Mouse (Mus musculus): ENCODE data around the gene Poll. TPM values are rescaled to one million over a fixed set of nuclear protein-coding genes. Genes with fewer than 3 reads are reported as not detected.

Gene Poll
- 15.9 and 17.0 TPM in 2 replicates for polyA plus RNA-seq (2016; fragmentation: Nextera tagmentation; extraction: Ambion mirVana)

DNA sequence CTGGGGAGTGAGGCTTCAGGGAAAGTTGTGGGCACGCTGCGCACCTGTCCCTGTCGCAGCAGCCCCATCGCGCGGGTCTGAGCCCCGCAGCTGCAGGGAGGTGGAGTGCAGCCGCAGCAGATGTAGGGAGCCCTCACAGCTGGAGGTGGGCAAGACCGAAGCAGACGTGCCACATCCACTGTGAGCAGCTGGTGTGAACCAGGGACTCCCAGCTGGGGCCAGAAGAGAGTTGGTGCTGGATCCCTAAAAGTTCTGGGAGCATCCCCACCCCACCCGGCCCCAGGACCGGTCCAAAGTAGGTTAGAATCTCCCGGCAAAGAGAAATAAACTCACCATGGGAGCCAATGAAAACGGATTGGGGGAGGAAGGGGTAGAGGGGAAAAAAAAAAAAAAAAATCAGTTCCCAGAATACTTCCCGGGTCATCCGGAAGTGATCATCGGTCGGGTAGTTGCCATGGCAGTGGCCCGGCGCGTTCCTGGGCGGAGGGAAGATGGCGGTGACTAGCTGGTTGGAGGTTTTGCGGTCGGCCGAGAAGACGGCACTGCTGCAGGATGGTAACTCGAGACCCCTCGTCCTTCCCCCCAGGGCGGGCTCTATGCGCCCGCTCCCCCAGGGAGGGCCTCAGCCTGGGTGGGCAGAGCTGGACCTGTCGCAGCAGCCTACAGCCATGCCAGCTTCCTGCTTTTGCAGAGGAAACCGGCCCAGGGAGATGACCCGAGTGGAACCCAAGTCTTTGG is at the start of gene Poll, which contains the start of gene Gm17018:
Poll (minus strand) TSS at position 379 of the 738 bp plus-strand sequence.
Gm17018 (plus strand) TSS at position 463 of the 738 bp plus-strand sequence.
- peak within 1 kb of the TSS; percentile 65 for H3K27ac ChIP-seq (replicated peaks)

DNA sequence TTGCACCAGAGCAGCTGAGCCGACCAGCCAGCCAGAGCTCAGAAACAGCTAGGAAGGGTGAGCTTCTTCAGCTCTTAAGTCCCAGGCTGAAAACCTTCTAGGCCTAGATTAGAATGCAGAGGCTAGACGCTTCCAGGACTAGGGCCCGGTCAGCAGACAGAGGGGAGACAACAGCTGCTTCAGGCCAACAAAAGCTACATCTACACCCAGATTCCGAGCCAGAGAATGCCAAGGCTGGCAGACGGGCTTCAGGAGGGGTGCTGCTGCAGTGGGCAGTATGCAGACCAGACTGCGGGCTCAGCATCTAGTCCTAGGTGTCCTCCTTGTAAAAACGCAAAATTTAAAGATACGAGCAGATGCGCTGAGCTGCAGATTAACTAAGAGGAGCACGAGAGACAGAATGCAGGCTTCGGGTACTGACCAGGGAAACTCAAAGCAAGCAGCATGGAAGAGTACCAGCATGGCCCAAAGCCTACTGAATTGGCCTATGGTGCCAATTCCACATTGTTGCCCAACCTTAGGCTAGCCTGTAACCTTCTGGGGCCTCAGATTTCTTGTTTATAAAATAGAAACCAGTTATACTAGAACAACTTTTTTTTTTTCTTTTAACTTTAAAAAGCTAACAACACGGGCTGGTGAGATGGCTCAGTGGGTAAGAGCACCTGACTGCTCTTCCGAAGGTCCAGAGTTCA is 48.5 kb upstream of the Poll start:
- ATAC-seq (ENCODE audit: low FRiP score, low read depth), result no peak
- Histone ChIP-seq H3K36me3 (no peaks in the 10 kb centered on the region), H3K4me3 (no peak overlapping the region), H3K9ac (replicated peaks) (no peak overlapping the region), H3K9me3 (no peaks in the 10 kb centered on the region), H3K4me1 (peaks cover 26% of the 10 kb centered on the region), H3K27ac (replicated peaks) (no peak overlapping the region), H3K27me3 (peaks cover 65% of the 10 kb centered on the region), H3K4me2 (replicated peaks) (no peak overlapping the region)
- 83% methylated on average over 13 of the region's 13 CpGs for WGBS

More for the DNA sequence above, at the start of gene Poll, which contains the start of gene Gm17018:
- Histone ChIP-seq H3K27me3 (peaks cover 40% of the 10 kb centered on the region), H3K4me1 (peaks cover 10% of the 10 kb centered on the region), H3K9ac (replicated peaks) (peak within 1 kb of the TSS; percentile 84), H3K36me3 (peaks cover 23% of the 10 kb centered on the region), H3K9me3 (no peaks in the 10 kb centered on the region), H3K4me2 (replicated peaks) (peak within 1 kb of the TSS; percentile 99), H3K4me3 (peak within 1 kb of the TSS; percentile 62)
- peak; percentile 92 for ATAC-seq (ENCODE audit: low FRiP score, low read depth)
- WGBS, result under 1% methylated on average over 35 of the region's 35 CpGs

DNA sequence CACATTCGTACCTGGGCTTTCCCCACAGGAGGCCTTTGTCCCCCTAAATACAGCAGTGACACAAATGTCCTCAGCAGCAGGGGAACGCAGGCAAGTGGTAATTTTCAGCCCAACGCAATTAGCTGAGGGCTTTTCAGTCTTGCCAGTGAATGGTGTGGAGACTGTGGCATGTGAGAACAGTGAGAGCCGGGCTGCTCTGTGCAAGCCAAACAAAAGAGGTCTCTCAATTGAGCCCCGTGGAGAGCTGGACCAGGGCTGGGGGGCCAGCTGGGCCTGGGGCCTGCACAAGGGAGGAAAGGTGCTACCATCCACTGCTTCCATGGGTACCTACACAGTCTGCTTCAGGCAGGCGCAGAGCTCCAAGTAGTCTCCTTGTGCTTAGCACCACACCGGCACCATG is 47.1 kb upstream of the Poll start:
- Histone ChIP-seq H3K4me1 (peaks cover 26% of the 10 kb centered on the region), H3K9me3 (no peaks in the 10 kb centered on the region), H3K4me2 (replicated peaks) (no peak overlapping the region), H3K27ac (replicated peaks) (peak overlapping the region; percentile 49; the same call in 1 of the 2 replicates), H3K9ac (replicated peaks) (no peak overlapping the region), H3K36me3 (no peaks in the 10 kb centered on the region), H3K27me3 (peaks cover 67% of the 10 kb centered on the region), H3K4me3 (no peak overlapping the region)
- WGBS, result 14% methylated on average over 7 of the region's 7 CpGs
- no peak for ATAC-seq (ENCODE audit: low FRiP score, low read depth)

DNA sequence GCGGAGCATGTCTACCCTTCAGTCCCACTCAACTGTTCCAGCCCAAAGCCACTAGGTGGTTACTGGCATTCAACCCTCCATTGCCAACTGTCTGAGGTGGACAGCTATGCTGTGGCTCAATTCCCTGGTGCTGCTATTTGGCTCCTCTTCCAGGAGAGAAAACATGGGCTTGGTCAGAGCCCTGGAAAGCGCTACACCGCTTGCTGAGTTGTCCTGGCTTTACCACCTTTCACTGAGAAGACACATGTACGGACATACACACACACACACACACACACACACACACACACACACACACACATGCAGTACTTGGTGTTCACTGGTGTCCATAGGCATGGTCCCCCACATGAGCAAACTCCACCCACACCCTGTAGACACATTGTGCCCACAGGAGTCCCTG is 46.4 kb upstream of the Poll start:
- Histone ChIP-seq H3K4me1 (peaks cover 22% of the 10 kb centered on the region), H3K27ac (replicated peaks) (no peak overlapping the region), H3K9me3 (no peaks in the 10 kb centered on the region), H3K4me2 (replicated peaks) (no peak overlapping the region), H3K9ac (replicated peaks) (no peak overlapping the region), H3K36me3 (no peaks in the 10 kb centered on the region), H3K27me3 (peaks cover 74% of the 10 kb centered on the region), H3K4me3 (no peak overlapping the region)
- 78% methylated on average over 4 of the region's 4 CpGs for WGBS
- no peak for ATAC-seq (ENCODE audit: low FRiP score, low read depth)

DNA sequence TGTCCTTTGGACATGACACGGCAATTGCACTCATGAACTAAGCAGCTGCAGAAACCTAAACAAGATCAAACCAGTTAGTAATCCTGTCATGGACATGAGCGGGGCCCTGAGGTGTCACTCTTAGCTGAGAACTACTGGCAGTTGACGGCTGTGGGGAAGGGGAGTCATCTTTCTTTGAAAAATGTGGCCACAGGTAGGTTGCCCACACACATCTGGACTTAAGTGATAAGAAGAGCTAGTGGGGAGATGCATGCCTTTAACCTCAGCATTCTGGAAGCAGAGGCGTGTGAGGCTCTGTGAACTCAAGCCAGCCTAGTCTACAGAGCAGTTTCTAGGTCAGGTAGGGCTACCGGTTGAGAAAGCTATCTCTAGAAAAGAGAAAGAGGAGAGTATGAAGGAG is 42.3 kb upstream of the Poll start:
- H3K4me1 ChIP-seq, result peaks cover 13% of the 10 kb centered on the region

DNA sequence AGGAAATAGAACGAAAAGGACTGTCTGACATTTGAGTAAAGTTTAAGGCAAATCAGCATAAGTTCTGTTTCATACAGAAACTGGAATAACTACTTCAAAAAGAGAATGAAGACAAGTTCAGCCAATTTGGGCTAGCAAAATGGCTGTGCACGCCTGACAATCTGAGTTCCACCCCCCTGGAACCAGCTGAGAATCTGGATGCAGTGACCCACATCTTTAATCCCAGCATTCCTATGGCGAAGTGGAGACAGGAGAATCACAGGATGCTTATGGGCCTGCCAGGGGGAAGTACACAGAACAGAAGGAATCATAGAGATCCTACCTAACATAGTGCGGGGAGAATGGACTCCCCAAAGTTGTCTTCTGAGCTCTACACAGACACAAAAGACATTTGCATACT is 36.8 kb upstream of the Poll start:
- H3K9me3 ChIP-seq, result no peaks in the 10 kb centered on the region
- H3K4me3 ChIP-seq, result no peak overlapping the region
- ATAC-seq (ENCODE audit: low FRiP score, low read depth), result no peak
- H3K4me2 ChIP-seq (replicated peaks), result no peak overlapping the region
- no peaks in the 10 kb centered on the region for H3K36me3 ChIP-seq
- H3K4me1 ChIP-seq, result peaks cover 14% of the 10 kb centered on the region
- H3K9ac ChIP-seq (replicated peaks), result no peak overlapping the region
- no peak overlapping the region for H3K27ac ChIP-seq (replicated peaks)
- H3K27me3 ChIP-seq, result peaks cover 83% of the 10 kb centered on the region
- WGBS, result 66% methylated on average over 4 of the region's 4 CpGs

More for the DNA sequence above, 42.3 kb upstream of the Poll start:
- H3K9ac ChIP-seq (replicated peaks), result no peak overlapping the region
- no peak for ATAC-seq (ENCODE audit: low FRiP score, low read depth)
- H3K4me3 ChIP-seq, result no peak overlapping the region
- peaks cover 78% of the 10 kb centered on the region for H3K27me3 ChIP-seq
- 91% methylated on average over 5 of the region's 5 CpGs for WGBS
- no peaks in the 10 kb centered on the region for H3K9me3 ChIP-seq
- H3K36me3 ChIP-seq, result no peaks in the 10 kb centered on the region
- no peak overlapping the region for H3K4me2 ChIP-seq (replicated peaks)
- no peak overlapping the region for H3K27ac ChIP-seq (replicated peaks)

DNA sequence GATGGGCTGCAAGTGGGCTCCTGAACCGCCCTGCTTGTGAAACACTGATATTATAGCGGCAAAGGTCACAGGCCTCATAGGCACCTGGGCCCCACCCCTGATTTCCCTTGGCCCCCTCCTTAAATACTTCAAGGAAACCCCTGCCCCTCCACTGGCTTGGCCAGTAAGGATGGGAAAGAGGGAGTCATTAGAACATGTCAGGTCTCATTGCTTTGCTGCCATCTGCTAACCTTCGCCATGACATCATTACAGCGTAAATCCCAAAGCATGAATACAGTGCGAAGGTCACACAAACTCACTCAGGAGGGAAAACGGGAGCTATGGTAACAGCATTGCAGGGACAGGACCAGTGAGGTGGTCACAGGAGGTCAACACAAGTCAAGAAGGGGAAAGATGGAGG is 36.1 kb upstream of the Poll start:
- H3K4me1 ChIP-seq, result peaks cover 14% of the 10 kb centered on the region
- no peak overlapping the region for H3K4me3 ChIP-seq
- peak; percentile 44; the same call in 1 of the 2 replicates for ATAC-seq (ENCODE audit: low FRiP score, low read depth)
- no peak overlapping the region for H3K27ac ChIP-seq (replicated peaks)
- no peak overlapping the region for H3K4me2 ChIP-seq (replicated peaks)
- no peaks in the 10 kb centered on the region for H3K9me3 ChIP-seq
- 66% methylated on average over 6 of the region's 6 CpGs for WGBS
- no peak overlapping the region for H3K9ac ChIP-seq (replicated peaks)
- H3K27me3 ChIP-seq, result peaks cover 82% of the 10 kb centered on the region
- no peaks in the 10 kb centered on the region for H3K36me3 ChIP-seq

DNA sequence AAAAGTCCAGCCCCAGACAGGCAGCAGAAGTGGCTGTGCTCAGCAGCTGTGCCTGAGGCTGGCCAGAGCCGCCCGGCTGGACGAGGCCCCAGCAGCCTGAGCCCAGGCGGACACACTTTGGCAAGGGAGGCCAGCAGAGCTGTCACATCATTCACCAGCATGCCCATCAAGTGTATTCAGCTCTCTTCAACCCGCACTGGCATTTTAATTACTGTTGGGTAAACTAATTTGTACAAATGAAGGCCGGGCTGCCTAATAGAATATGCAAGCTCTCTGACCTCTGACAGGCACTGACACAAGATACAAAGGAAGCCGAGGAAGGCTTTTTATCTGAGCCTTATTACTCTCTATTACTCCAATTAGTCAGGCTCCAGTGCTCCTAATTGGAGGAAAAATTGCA is 35.7 kb upstream of the Poll start:
- Histone ChIP-seq H3K9ac (replicated peaks) (no peak overlapping the region), H3K9me3 (no peaks in the 10 kb centered on the region), H3K4me1 (peaks cover 14% of the 10 kb centered on the region), H3K36me3 (no peaks in the 10 kb centered on the region), H3K4me3 (no peak overlapping the region), H3K27me3 (peaks cover 79% of the 10 kb centered on the region), H3K27ac (replicated peaks) (no peak overlapping the region; the same call in 1 of the 2 replicates), H3K4me2 (replicated peaks) (no peak overlapping the region)
- 24% methylated on average over 7 of the region's 7 CpGs for WGBS
- ATAC-seq (ENCODE audit: low FRiP score, low read depth), result peak; percentile 85

DNA sequence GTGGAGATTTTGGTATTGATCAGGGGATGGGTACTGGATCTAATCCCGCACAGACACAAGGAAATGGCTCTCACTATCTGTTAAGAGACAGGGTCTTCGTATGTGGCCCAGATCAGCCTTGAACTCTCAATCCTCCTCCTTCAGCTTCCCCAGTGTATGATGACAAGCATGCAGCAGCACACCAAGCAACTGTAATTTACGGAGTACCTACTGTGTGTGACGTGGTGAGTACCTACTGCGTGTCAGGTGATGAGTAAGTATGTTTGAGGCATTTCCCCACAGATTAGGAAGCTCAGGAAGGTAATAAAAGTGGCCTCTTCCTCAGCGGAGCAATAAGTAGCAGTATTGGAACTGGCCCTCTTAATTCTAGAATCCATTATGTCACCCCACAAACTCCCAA is 35.1 kb upstream of the Poll start:
- Histone ChIP-seq H3K9ac (replicated peaks) (no peak overlapping the region), H3K27me3 (peaks cover 73% of the 10 kb centered on the region), H3K4me2 (replicated peaks) (no peak overlapping the region), H3K4me1 (peaks cover 14% of the 10 kb centered on the region), H3K27ac (replicated peaks) (no peak overlapping the region), H3K4me3 (no peak overlapping the region), H3K36me3 (no peaks in the 10 kb centered on the region), H3K9me3 (no peaks in the 10 kb centered on the region)
- ATAC-seq (ENCODE audit: low FRiP score, low read depth), result no peak
- WGBS, result 91% methylated on average over 6 of the region's 6 CpGs

DNA sequence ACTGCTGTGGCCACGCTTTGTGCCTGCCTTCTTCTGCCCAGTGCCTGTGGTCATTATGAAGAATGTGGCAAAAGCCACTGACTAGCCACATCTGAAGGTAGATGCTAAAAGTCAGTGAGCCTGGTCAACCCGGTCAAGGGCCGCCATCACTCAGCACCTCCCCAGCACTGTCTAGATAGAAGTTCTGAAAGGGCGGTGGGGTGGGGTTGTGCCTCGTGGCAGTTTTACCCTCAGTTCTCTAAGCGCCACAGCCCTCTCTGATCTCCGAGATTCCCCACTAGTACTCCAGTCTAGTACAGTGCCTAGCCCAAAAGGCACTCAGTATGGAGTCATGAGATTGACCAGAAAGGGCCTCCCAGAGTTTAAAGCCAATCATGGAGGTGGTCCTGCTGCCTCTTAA is 33.7 kb upstream of the Poll start:
- WGBS, result 92% methylated on average over 7 of the region's 7 CpGs
- peaks cover 61% of the 10 kb centered on the region for H3K27me3 ChIP-seq

DNA sequence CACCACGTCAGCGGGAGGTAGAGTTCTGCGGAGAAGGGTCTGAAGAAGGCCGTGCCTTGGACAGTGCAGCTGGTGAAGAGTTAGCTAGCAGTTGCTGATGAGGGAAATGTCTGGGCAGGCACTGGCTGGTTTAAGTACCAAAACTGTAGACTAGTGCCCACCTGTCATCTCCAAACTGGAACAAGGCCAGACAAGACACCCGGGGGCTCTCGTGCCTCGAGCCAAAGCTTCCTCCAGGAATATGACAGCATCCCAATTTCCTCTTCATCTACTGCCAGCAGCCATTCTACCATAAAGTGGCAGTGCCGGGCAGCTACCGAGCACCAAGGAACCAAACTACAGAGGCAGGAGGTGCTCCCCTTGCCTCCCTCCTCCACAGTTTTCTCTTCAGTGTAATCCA is 32.6 kb upstream of the Poll start:
- Histone ChIP-seq H3K9me3 (no peaks in the 10 kb centered on the region), H3K27ac (replicated peaks) (no peak overlapping the region), H3K27me3 (peaks cover 62% of the 10 kb centered on the region), H3K4me2 (replicated peaks) (no peak overlapping the region), H3K36me3 (no peaks in the 10 kb centered on the region), H3K4me1 (peaks cover 14% of the 10 kb centered on the region), H3K4me3 (no peak overlapping the region), H3K9ac (replicated peaks) (no peak overlapping the region)
- no peak for ATAC-seq (ENCODE audit: low FRiP score, low read depth)
- WGBS, result 91% methylated on average over 9 of the region's 9 CpGs

More for the DNA sequence above, 33.7 kb upstream of the Poll start:
- no peak overlapping the region for H3K9ac ChIP-seq (replicated peaks)
- H3K36me3 ChIP-seq, result no peaks in the 10 kb centered on the region
- no peak overlapping the region for H3K4me3 ChIP-seq
- H3K4me1 ChIP-seq, result peaks cover 14% of the 10 kb centered on the region
- ATAC-seq (ENCODE audit: low FRiP score, low read depth), result no peak
- no peak overlapping the region for H3K27ac ChIP-seq (replicated peaks)
- no peak overlapping the region for H3K4me2 ChIP-seq (replicated peaks)
- no peaks in the 10 kb centered on the region for H3K9me3 ChIP-seq

DNA sequence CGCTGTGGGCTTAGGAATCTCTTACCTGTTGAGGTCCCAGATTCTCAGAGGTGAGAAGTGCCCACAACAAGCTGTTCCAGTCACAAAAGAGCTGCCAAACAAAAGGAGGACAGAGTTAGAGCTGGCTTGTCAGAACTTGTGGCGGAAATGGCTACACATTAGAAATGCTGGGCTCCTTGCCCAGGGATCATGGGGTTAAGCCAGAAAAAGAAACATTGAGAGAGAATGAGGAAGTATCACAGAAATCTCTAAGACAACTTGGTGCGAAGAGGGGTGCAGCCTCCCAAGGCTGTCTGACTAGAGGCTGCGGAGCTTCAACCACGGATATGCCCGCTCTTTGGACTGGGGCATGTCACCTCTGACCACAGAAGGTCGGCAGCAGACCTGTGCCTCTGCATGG is 31.4 kb upstream of the Poll start:
- 93% methylated on average over 7 of the region's 7 CpGs for WGBS
- H3K27ac ChIP-seq (replicated peaks), result no peak overlapping the region
- H3K9me3 ChIP-seq, result no peaks in the 10 kb centered on the region
- no peak overlapping the region for H3K4me3 ChIP-seq
- peaks cover 13% of the 10 kb centered on the region for H3K4me1 ChIP-seq
- H3K27me3 ChIP-seq, result peaks cover 63% of the 10 kb centered on the region
- no peaks in the 10 kb centered on the region for H3K36me3 ChIP-seq
- no peak for ATAC-seq (ENCODE audit: low FRiP score, low read depth)
- H3K4me2 ChIP-seq (replicated peaks), result no peak overlapping the region
- no peak overlapping the region for H3K9ac ChIP-seq (replicated peaks)

Data from midbrain, embryonic 12.5 days (tissue).